Mouse (Mus musculus) embryonic stem cell, embryonic (primary cell): ENCODE results near the gene Olfr497.

Experiments used
- CTCF ChIA-PET, 4 experiments: fragments of 300-600 bp in 2 of 4; fragments of 350-600 bp in 2 of 4; sonication (Branson Sonifier 250); formaldehyde crosslinking; loops; one replicate each; lab custom pipeline; 2022; ENCODE audit warnings: inconsistent platforms in 2 of 4; lab: Charles Lee
- POLR2A ChIA-PET, 4 experiments: fragments of 300-600 bp in 2 of 4; fragments of 350-600 bp in 2 of 4; sonication (Branson Sonifier 250); formaldehyde crosslinking; loops; one replicate each; lab custom pipeline; 2022; ENCODE audit warnings: antibody characterized with exemption in 4 of 4, inconsistent platforms in 1 of 4; lab: Charles Lee

The Olfr497 gene

GRCm38 (mm10) chr7:108420121-108420520, at the start of gene Olfr497:
TSS of gene Olfr497 (plus strand) at chr7:108420421.
- POLR2A ChIA-PET = no interaction called here
- CTCF ChIA-PET = no interaction called here

DNA sequence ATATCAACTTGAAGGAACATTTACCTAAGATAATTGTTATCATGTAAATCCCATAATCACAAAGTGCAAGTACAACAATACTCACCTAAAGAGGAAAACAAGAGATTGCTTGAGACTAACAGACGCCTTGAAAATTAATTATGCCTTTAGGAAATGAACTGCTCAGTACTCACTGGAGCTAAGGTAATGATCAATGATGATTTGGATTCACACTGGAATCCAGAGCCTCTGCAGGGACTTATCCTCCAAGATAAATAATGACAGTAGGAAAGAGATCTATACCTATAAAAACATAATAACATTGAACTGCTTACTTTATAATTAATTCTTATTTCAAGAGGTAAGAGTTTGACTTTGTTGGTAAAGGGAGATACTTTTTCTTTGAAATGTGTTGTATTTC, 27.4 kb upstream of the Olfr497 start, which contains the start of gene Olfr495:
TSS of gene Olfr495 (plus strand) at position 301 of the 400 bp plus-strand sequence.
- ChIA-PET CTCF (no interaction called here), POLR2A (no interaction called here)

DNA sequence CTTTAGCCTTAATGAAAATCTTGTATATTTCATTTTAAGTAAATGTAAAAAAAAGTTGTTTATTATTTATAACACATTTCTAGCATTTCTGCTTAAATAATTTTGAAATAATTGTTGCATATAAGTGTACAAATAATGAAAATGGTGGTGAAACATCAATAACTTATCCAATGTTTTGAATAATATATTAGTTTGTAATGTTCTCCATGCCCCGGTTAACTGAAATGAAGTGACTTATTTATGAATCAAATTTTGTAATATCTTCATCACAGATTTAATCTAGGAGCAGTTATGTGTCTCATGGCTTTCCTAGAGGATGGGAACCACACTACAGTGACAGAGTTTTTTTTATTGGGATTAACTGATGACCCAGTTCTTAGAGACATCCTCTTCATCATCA, 44.8 kb downstream of the Olfr497 start, which contains the start of gene Olfr498:
TSS of gene Olfr498 (plus strand) at position 301 of the 400 bp plus-strand sequence.
- ChIA-PET CTCF (no interaction called here), POLR2A (no interaction called here)
